Mouse (Mus musculus) E14TG2a.4 (cell line): ENCODE data around the gene Satb1.

Experiments
- CTCF ChIP-seq: conservative IDR thresholded peaks from 2 replicates; pipeline ENCODE4 v1.5.1; 2014; ENCODE audit warnings: low read length
- NANOG ChIP-seq: IDR thresholded peaks from 2 replicates; pipeline ENCODE4 v1.6.1; 2014; ENCODE audit warnings: borderline replicate concordance, low read length, mixed read lengths

DNA sequence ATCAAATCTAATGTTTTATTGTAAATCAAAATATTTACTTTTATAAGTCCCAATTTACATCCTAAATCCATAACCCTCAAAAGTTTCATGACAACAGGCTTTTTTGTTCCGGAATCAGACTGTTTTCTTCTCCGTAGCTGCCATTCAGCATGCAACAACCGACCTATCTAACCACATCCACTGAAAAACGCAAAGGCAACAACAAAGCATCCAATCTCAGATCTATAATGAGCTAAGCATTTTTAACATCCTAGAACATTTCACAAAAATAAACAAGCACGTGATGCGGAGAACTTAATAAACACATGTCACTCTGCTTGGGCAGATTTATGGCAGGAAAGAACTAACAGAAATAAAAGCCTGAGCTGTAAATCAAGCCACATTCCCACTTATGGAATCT lies 32.9 kb downstream of the Satb1 start:
- TF ChIP-seq CTCF (no peak), NANOG (no peak)
